Mouse (Mus musculus) midbrain, embryonic 11.5 days (tissue): ENCODE data around the gene Gucd1. TPM values are rescaled to one million over a fixed set of nuclear protein-coding genes. Genes with fewer than 3 reads are reported as not detected.
"Not testable (repeated sequence)": the region's sequence is repeated elsewhere in the genome, so short reads cannot be mapped to it uniquely, and the experiment has no call there.

Experiments
- ATAC-seq: fragments of 200-750 bp; cut with Nextera tagmentation; 2 replicates; pipeline ENCODE4 v1.8.0; 2017; ENCODE audit warnings: moderate TSS enrichment, moderate library complexity; ENCODE audit not compliant: low FRiP score
- DNase-seq: peaks from one replicate; pipeline ENCODE4 v3.0.0; 2015; ENCODE audit warnings: low spot score; ENCODE audit errors: missing footprints
- H3K27ac ChIP-seq: fragments of 300-500 bp; sonication (generic); 2 replicates; pipeline ENCODE4 v1.5.1; 2014; ENCODE audit warnings: low read depth, low read length
- H3K27me3 ChIP-seq: fragments of 300-500 bp; sonication (generic); 2 replicates; pipeline ENCODE4 v1.6.1; 2014; ENCODE audit warnings: mild to moderate bottlenecking, low read length, moderate library complexity, mixed read lengths; ENCODE audit not compliant: control insufficient read depth, insufficient read depth
- H3K36me3 ChIP-seq: fragments of 300-500 bp; sonication (generic); 2 replicates; pipeline ENCODE4 v1.6.1; 2014; ENCODE audit warnings: mild to moderate bottlenecking, low read length, moderate library complexity, mixed read lengths; ENCODE audit not compliant: control insufficient read depth, insufficient read depth
- H3K4me1 ChIP-seq: fragments of 300-500 bp; sonication (generic); 2 replicates; pipeline ENCODE4 v1.6.1; 2014; ENCODE audit warnings: low read length; ENCODE audit not compliant: control insufficient read depth, insufficient read depth
- H3K4me2 ChIP-seq: fragments of 300-500 bp; sonication (generic); 2 replicates; pipeline ENCODE4 v1.6.1; 2014; ENCODE audit warnings: mild to moderate bottlenecking, moderate library complexity
- H3K4me3 ChIP-seq: fragments of 300-500 bp; sonication (generic); 2 replicates; pipeline ENCODE4 v1.5.1; 2014; ENCODE audit warnings: low read depth, low read length
- H3K9ac ChIP-seq: fragments of 300-500 bp; sonication (generic); 2 replicates; pipeline ENCODE4 v1.6.1; 2014; ENCODE audit warnings: low read length
- H3K9me3 ChIP-seq: fragments of 300-500 bp; sonication (generic); 2 replicates; pipeline ENCODE4 v1.6.1; 2016; ENCODE audit warnings: low read length; ENCODE audit not compliant: control insufficient read depth
- WGBS: fragments of 180-500 bp; shearing (Covaris S2); extraction: QIAGEN DNeasy Blood & Tissue Kit; methylation state at CpG from one replicate; pipeline ENCODE4 v1.1.7; 2014; 5-methylcytosine and 5-hydroxymethylcytosine counted together
- polyA plus RNA-seq: library from polyadenylated mRNA; unstranded; fragments of >200 nt; fragmentation: Nextera tagmentation; extraction: Ambion mirVana; gene quantifications from 2 replicates; pipeline ENCODE4 v1.2.1, GENCODE M21; 2014

The Gucd1 gene
- polyA plus RNA-seq, 1 experiment from 2014 or later, result 36.0 TPM

GRCm38 (mm10) chr10:75428049-75429003, 89.4 kb downstream of the Gucd1 start:
- 89% methylated on average over 13 of the region's 13 CpGs for WGBS
- Histone ChIP-seq H3K4me2 (no peak overlapping the region), H3K9ac (no peak overlapping the region), H3K36me3 (no peaks in the 10 kb centered on the region), H3K4me3 (no peak overlapping the region), H3K27me3 (no peaks in the 10 kb centered on the region), H3K9me3 (no peaks in the 10 kb centered on the region), H3K4me1 (no peaks in the 10 kb centered on the region), H3K27ac (no peak overlapping the region)
- no peak for ATAC-seq
- DNase-seq, result peak; percentile 21

DNA sequence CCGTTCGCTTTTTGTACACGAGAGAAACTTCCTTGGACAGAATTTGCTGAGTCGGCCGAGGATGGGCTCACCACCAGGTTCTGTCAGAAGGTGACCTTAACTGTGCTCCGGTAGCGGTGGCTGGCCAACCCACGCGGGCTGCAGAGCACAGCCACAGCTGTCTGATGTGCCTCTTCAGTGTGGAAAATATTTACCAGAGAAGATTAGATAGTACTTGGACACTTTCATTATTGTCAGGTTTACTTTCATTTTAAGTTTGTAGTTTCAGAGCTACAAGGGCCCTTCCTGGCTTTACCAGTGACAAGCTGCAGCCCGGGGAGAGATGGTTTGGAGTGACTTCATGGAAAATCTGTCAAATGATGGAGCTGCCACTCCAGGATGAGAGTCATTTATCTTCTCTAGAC, 93.3 kb downstream of the Gucd1 start:
- Histone ChIP-seq H3K27ac (no peak overlapping the region), H3K9me3 (no peaks in the 10 kb centered on the region), H3K4me2 (no peak overlapping the region), H3K9ac (no peak overlapping the region), H3K36me3 (no peaks in the 10 kb centered on the region), H3K4me1 (no peaks in the 10 kb centered on the region), H3K27me3 (no peaks in the 10 kb centered on the region), H3K4me3 (no peak overlapping the region)
- peak; percentile 45 for DNase-seq
- WGBS, result 91% methylated on average over 10 of the region's 10 CpGs
- no peak for ATAC-seq

GRCm38 (mm10) chr10:75418747-75419146, 99.0 kb downstream of the Gucd1 start:
- Histone ChIP-seq H3K36me3 (no peaks in the 10 kb centered on the region), H3K9ac (no peak overlapping the region), H3K27ac (no peak overlapping the region), H3K4me3 (no peak overlapping the region), H3K9me3 (no peaks in the 10 kb centered on the region), H3K27me3 (no peaks in the 10 kb centered on the region), H3K4me1 (no peaks in the 10 kb centered on the region), H3K4me2 (no peak overlapping the region)
- ATAC-seq (no peak), DNase-seq (peak; percentile 53)
- WGBS, result 71% methylated on average over 4 of the region's 4 CpGs

DNA sequence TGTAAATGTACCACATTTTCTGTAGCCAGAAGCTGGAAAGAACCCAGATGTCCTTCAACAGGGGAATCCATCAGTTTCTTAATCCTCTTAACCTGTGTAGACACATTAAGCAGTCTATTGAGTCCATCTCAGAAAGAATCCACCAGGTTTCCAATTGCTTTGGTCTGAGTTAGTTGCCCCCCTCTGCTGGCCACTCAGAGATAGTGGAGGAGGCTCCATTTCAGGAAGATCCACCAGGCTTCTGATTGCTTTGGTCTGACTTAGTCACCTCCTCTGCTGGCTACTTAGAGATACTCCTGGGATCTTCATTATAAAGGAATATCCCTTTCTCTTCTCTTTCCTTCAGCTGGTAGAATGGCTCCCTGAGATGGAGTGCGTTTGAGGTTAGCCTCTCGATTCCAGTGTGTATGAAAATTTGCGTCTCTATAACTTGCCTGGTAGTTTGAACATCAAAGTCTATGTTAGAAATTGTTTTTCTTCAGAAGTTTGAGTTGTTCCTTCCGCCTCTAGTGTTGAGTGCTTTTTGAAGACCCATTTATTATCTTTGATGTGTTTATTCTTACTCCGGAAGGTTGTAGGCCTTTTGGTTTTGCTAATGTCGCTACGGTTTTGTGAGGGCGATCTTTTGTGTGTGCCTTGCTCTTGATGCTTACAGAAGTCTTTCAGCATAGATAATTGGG, 100.3 kb downstream of the Gucd1 start:
- WGBS, result 94% methylated on average over 8 of the region's 8 CpGs
- Histone ChIP-seq H3K27ac (no peak overlapping the region), H3K36me3 (no peaks in the 10 kb centered on the region), H3K4me2 (no peak overlapping the region), H3K4me1 (peaks cover 3% of the 10 kb centered on the region), H3K9me3 (no peaks in the 10 kb centered on the region), H3K4me3 (no peak overlapping the region), H3K27me3 (no peaks in the 10 kb centered on the region), H3K9ac (no peak overlapping the region)
- DNase-seq, result peak; percentile 53
- ATAC-seq, result no peak

DNA sequence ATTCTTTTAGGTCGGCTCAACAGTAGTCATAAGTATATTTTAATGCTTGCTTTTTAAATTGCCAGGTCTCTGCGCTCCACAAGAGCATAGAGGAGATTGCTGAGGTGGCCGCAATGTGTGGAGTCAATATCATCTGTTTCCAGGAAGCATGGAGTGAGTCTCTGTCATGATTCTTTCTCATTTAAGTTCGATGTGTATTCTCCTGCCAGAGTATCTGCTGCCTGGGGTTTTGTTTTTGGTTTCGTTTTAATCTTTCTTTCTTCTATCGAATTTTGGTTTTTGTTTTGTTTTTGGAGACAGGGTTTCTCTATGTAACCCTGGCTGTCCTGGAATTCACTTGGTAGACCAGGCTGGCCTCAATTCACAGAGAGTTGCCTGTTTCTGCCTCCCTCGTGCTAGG, 102.8 kb downstream of the Gucd1 start:
- no peaks in the 10 kb centered on the region for H3K36me3 ChIP-seq
- ATAC-seq (no peak), DNase-seq (peak; percentile 31)
- no peak overlapping the region for H3K9ac ChIP-seq
- H3K9me3 ChIP-seq, result no peaks in the 10 kb centered on the region
- H3K27me3 ChIP-seq, result no peaks in the 10 kb centered on the region
- H3K4me1 ChIP-seq, result peaks cover 12% of the 10 kb centered on the region
- no peak overlapping the region for H3K4me3 ChIP-seq
- no peak overlapping the region for H3K4me2 ChIP-seq
- no peak overlapping the region for H3K27ac ChIP-seq
- 85% methylated on average over 7 of the region's 7 CpGs for WGBS

GRCm38 (mm10) chr10:75412114-75413103, 105.4 kb downstream of the Gucd1 start:
- no peaks in the 10 kb centered on the region for H3K9me3 ChIP-seq
- H3K36me3 ChIP-seq, result no peaks in the 10 kb centered on the region
- H3K4me1 ChIP-seq, result peaks cover 12% of the 10 kb centered on the region
- ATAC-seq (no peak), DNase-seq (peak; percentile 85)
- no peak overlapping the region for H3K4me3 ChIP-seq
- 57% methylated on average over 27 of the region's 27 CpGs for WGBS
- H3K27me3 ChIP-seq, result no peaks in the 10 kb centered on the region
- peak overlapping the region; percentile 4; the same call in 1 of the 2 replicates for H3K4me2 ChIP-seq
- H3K27ac ChIP-seq, result no peak overlapping the region
- no peak overlapping the region for H3K9ac ChIP-seq

- H3K4me1 ChIP-seq, result peaks cover 12% of the 10 kb centered on the region
- not testable (repeated sequence) for H3K27ac ChIP-seq, H3K4me2 ChIP-seq, H3K9me3 ChIP-seq, H3K27me3 ChIP-seq, H3K36me3 ChIP-seq, H3K4me3 ChIP-seq, ATAC-seq, H3K9ac ChIP-seq
- WGBS, result 25% methylated on average over 9 of the region's 10 CpGs
- peak; percentile 78 for DNase-seq
Observed at GRCm38 (mm10) chr10:75411343-75412113, 106.2 kb downstream of the Gucd1 start.

GRCm38 (mm10) chr10:75407741-75408140, 110.0 kb downstream of the Gucd1 start:
- Histone ChIP-seq H3K36me3 (no peaks in the 10 kb centered on the region), H3K9ac (no peak overlapping the region), H3K4me1 (peaks cover 11% of the 10 kb centered on the region), H3K27ac (no peak overlapping the region), H3K4me3 (no peak overlapping the region), H3K27me3 (no peaks in the 10 kb centered on the region), H3K9me3 (no peaks in the 10 kb centered on the region), H3K4me2 (no peak overlapping the region)
- DNase-seq (no peak), ATAC-seq (no peak)
- WGBS, result 79% methylated on average over 4 of the region's 4 CpGs
